Mouse (Mus musculus) A20 (cell line): ENCODE results near the gene Olfr68.
"Not testable (repeated sequence)": the region's sequence is repeated elsewhere in the genome, so short reads cannot be mapped to it uniquely, and the experiment has no call there.

Experiments
- DNase-seq: peaks from one replicate; pipeline ENCODE4 v3.0.0-alpha.2; 2011; ENCODE audit warnings: low read depth, low spot score

The Olfr68 gene

GRCm38 (mm10) chr7:103767687-103768086 is 11.8 kb downstream of the Olfr68 start:
- not testable (repeated sequence) for DNase-seq

GRCm38 (mm10) chr7:103762212-103762611 is 17.3 kb downstream of the Olfr68 start:
- not testable (repeated sequence) for DNase-seq

- no peak for DNase-seq
Measured at GRCm38 (mm10) chr7:103757233-103757632, 22.3 kb downstream of the Olfr68 start, which contains the start of gene Olfr630. Olfr630 (minus strand) TSS chr7:103757333.

- DNase-seq, result no peak
Measured at GRCm38 (mm10) chr7:103744843-103745242, 34.7 kb downstream of the Olfr68 start, which contains the start of gene Olfr629. Olfr629 (minus strand) TSS chr7:103744943.

- DNase-seq, result no peak
Measured at GRCm38 (mm10) chr7:103730074-103730473, 49.4 kb downstream of the Olfr68 start, which contains the start of gene Olfr628. Olfr628 (plus strand) TSS chr7:103730374.
